Mouse (Mus musculus): ENCODE results near the gene Dmac2.

DNA sequence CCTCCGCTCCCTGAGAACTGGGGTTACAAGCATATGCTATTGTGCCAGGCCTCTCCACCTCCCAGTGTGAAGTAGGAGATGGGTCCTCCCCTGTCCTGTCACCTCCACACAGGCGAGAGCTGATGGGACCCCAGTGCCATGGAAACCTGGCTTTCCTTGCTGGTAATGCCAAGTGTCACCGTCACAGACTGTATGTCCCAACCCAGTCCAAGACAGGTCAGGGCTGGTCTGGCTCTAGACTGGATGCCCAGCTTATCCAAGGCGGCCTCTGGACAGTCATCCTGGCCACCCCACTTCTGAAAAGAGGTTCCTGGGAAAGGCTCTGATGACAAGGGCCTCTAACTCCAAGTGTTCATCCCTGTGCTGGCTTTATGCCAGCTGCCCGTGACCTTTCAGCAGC, 17.9 kb downstream of the Dmac2 start:
- TF ChIP-seq POLR2A (IDR thresholded peaks at IDR 0.05; ENCODE audit: control insufficient read depth, extremely low read depth, insufficient read depth, low read length, poor library complexity) (no peak), CTCF (IDR thresholded peaks at IDR 0.05; ENCODE audit: borderline replicate concordance, control insufficient read depth, extremely low read depth, insufficient read depth, low read length, poor library complexity) (no peak)

Measured in thymus, adult 2 months (tissue).